Mouse (Mus musculus): Measurements from ENCODE around the gene Arrb1. TPM values are rescaled to one million over a fixed set of nuclear protein-coding genes. Genes with fewer than 3 reads are reported as not detected.
A peak's percentile ranks its signal among the peaks of the same experiment; 100 is the strongest.

Arrb1 gene
- total and polyA plus RNA-seq, 2 experiments = 6.2 to 6.5 TPM

- peak overlapping the region; percentile 23; the same call in 1 of the 2 replicates for H3K27ac ChIP-seq (replicated peaks; ENCODE audit: insufficient read depth, low read depth, low read length)
- DNase-seq (ENCODE audit: extremely low read depth, low read depth, low spot score) = no peak
- no peaks in the 10 kb centered on the region; the same call in 1 of the 2 replicates for H3K4me1 ChIP-seq (ENCODE audit: control insufficient read depth, insufficient read depth, low read length)
- H3K36me3 ChIP-seq (ENCODE audit: control insufficient read depth, insufficient read depth, low read length) = no peaks in the 10 kb centered on the region
- H3K9ac ChIP-seq (ENCODE audit: low read depth, low read length) = no peak overlapping the region
- WGBS = 49% methylated on average over 8 of the region's 8 CpGs
- no peak for TF ChIP-seq POLR2A (IDR thresholded peaks at IDR 0.05; ENCODE audit: extremely low read depth, insufficient read depth, low read length)
- no peak for TF ChIP-seq CTCF (IDR thresholded peaks at IDR 0.05; ENCODE audit: low read depth, low read length)
- peaks cover 5% of the 10 kb centered on the region; the same call in 1 of the 2 replicates for H3K79me2 ChIP-seq (ENCODE audit: control insufficient read depth, insufficient read depth, low read length)
- no peak overlapping the region for H3K4me3 ChIP-seq (ENCODE audit: insufficient read depth, low read depth, low read length)
- no peaks in the 10 kb centered on the region for H3K27me3 ChIP-seq (ENCODE audit: control insufficient read depth, insufficient read depth, low read length)
These were observed 4.1 kb downstream of the Arrb1 start for GRCm38 (mm10) chr7:99539201-99539891.

- Histone ChIP-seq H3K27me3 (ENCODE audit: control insufficient read depth, insufficient read depth, low read length) (no peaks in the 10 kb centered on the region), H3K4me3 (ENCODE audit: insufficient read depth, low read depth, low read length) (no peak overlapping the region), H3K4me1 (ENCODE audit: control insufficient read depth, insufficient read depth, low read length) (no peaks in the 10 kb centered on the region; the same call in 1 of the 2 replicates), H3K36me3 (ENCODE audit: control insufficient read depth, insufficient read depth, low read length) (no peaks in the 10 kb centered on the region), H3K9ac (ENCODE audit: low read depth, low read length) (no peak overlapping the region), H3K79me2 (ENCODE audit: control insufficient read depth, insufficient read depth, low read length) (peaks cover 5% of the 10 kb centered on the region; the same call in 1 of the 2 replicates), H3K27ac (replicated peaks; ENCODE audit: insufficient read depth, low read depth, low read length) (peak overlapping the region; percentile 23; the same call in 1 of the 2 replicates)
- WGBS = 96% methylated on average over 2 of the region's 2 CpGs
- TF ChIP-seq POLR2A (IDR thresholded peaks at IDR 0.05; ENCODE audit: extremely low read depth, insufficient read depth, low read length) = no peak
- no peak for TF ChIP-seq CTCF (IDR thresholded peaks at IDR 0.05; ENCODE audit: low read depth, low read length)
- no peak for DNase-seq (ENCODE audit: extremely low read depth, low read depth, low spot score)
These were observed 4.8 kb downstream of the Arrb1 start for GRCm38 (mm10) chr7:99540016-99540415.

GRCm38 (mm10) chr7:99541204-99541603 lies 5.9 kb downstream of the Arrb1 start:
- H3K4me1 ChIP-seq (ENCODE audit: control insufficient read depth, insufficient read depth, low read length) = peaks cover 6% of the 10 kb centered on the region
- peaks cover 5% of the 10 kb centered on the region; the same call in 1 of the 2 replicates for H3K79me2 ChIP-seq (ENCODE audit: control insufficient read depth, insufficient read depth, low read length)
- H3K27me3 ChIP-seq (ENCODE audit: control insufficient read depth, insufficient read depth, low read length) = no peaks in the 10 kb centered on the region
- no peak overlapping the region for H3K4me3 ChIP-seq (ENCODE audit: insufficient read depth, low read depth, low read length)
- 75% methylated on average over 5 of the region's 5 CpGs for WGBS
- no peak for TF ChIP-seq CTCF (IDR thresholded peaks at IDR 0.05; ENCODE audit: low read depth, low read length)
- TF ChIP-seq POLR2A (IDR thresholded peaks at IDR 0.05; ENCODE audit: extremely low read depth, insufficient read depth, low read length) = no peak
- no peak overlapping the region for H3K27ac ChIP-seq (replicated peaks; ENCODE audit: insufficient read depth, low read depth, low read length)
- H3K9ac ChIP-seq (ENCODE audit: low read depth, low read length) = no peak overlapping the region
- H3K36me3 ChIP-seq (ENCODE audit: control insufficient read depth, insufficient read depth, low read length) = no peaks in the 10 kb centered on the region
- no peak for DNase-seq (ENCODE audit: extremely low read depth, low read depth, low spot score)

GRCm38 (mm10) chr7:99544272-99544671 lies 9.0 kb downstream of the Arrb1 start:
- H3K36me3 ChIP-seq (ENCODE audit: control insufficient read depth, insufficient read depth, low read length) = no peaks in the 10 kb centered on the region
- H3K4me3 ChIP-seq (ENCODE audit: insufficient read depth, low read depth, low read length) = no peak overlapping the region
- 84% methylated on average over 6 of the region's 6 CpGs for WGBS
- H3K9ac ChIP-seq (ENCODE audit: low read depth, low read length) = no peak overlapping the region
- H3K27me3 ChIP-seq (ENCODE audit: control insufficient read depth, insufficient read depth, low read length) = no peaks in the 10 kb centered on the region
- no peak overlapping the region for H3K27ac ChIP-seq (replicated peaks; ENCODE audit: insufficient read depth, low read depth, low read length)
- no peak for DNase-seq (ENCODE audit: extremely low read depth, low read depth, low spot score)
- H3K4me1 ChIP-seq (ENCODE audit: control insufficient read depth, insufficient read depth, low read length) = peaks cover 7% of the 10 kb centered on the region
- H3K79me2 ChIP-seq (ENCODE audit: control insufficient read depth, insufficient read depth, low read length) = peaks cover 5% of the 10 kb centered on the region; the same call in 1 of the 2 replicates
- no peak for TF ChIP-seq CTCF (IDR thresholded peaks at IDR 0.05; ENCODE audit: low read depth, low read length)

- peaks cover 13% of the 10 kb centered on the region for H3K4me1 ChIP-seq (ENCODE audit: control insufficient read depth, insufficient read depth, low read length)
- H3K4me3 ChIP-seq (ENCODE audit: insufficient read depth, low read depth, low read length) = no peak overlapping the region
- H3K27me3 ChIP-seq (ENCODE audit: control insufficient read depth, insufficient read depth, low read length) = no peaks in the 10 kb centered on the region
- no peak overlapping the region; the same call in 1 of the 2 replicates for H3K9ac ChIP-seq (ENCODE audit: low read depth, low read length)
- TF ChIP-seq POLR2A (IDR thresholded peaks at IDR 0.05; ENCODE audit: extremely low read depth, insufficient read depth, low read length) (no peak), CTCF (IDR thresholded peaks at IDR 0.05; ENCODE audit: low read depth, low read length) (no peak)
- no peaks in the 10 kb centered on the region for H3K36me3 ChIP-seq (ENCODE audit: control insufficient read depth, insufficient read depth, low read length)
- WGBS = 36% methylated on average over 10 of the region's 10 CpGs
- H3K27ac ChIP-seq (replicated peaks; ENCODE audit: insufficient read depth, low read depth, low read length) = peak overlapping the region; percentile 53
- peak; percentile 31 for DNase-seq (ENCODE audit: extremely low read depth, low read depth, low spot score)
- peaks cover 3% of the 10 kb centered on the region; the same call in 1 of the 2 replicates for H3K79me2 ChIP-seq (ENCODE audit: control insufficient read depth, insufficient read depth, low read length)
These were observed 10.8 kb downstream of the Arrb1 start for GRCm38 (mm10) chr7:99545885-99546745.

All from liver, adult 2 months (tissue).